Comparison of ENCODE assay signal across 14 mouse cellular contexts in the genomic region with DNA sequence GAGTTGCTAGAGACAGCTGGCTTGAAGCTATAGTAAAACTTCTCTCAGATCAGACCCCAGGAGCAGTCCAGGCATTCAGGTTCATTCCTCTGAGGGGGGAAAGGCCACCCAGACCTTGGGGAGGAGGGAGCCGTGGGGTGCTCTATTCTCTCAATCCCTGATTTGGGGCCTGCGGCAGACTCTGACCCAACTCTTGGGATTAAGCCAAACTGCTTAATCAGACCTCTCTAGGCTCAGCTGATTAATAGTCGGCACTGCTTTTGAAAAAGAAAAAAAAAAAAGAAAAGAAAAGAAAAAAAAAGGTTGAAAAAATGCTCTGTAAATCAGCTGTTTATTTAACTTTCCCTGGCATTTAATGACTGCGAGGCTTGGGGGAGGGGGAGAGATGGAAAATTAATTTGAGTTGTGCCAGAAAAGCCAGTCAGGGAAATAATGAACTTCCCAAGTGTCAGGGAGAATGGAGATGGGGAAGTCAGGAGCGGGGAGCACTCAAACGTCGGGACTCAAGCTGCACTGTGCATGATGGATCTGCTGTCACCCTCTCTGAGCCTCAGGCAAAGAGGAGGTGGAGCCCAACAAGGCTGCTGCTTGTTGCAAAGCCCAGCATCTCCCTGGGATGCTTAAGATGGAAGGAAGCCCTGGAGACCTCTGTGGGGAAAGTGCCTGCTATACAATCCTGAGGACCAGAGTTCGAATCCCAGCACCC.
A peak's percentile ranks its signal among the peaks of the same experiment; 100 is the strongest.
DNase-seq lines count a peak whose midpoint lies in the region; ATAC-seq and TF ChIP-seq lines count a peak whose summit lies in the region.
"Had no signal": no experiment of that assay in that cellular context is flagged by ENCODE, and none has a peak within 500 bp of the region (broad histone marks: within the 10 kb centered on the region; RNA-seq: fewer than 3 reads in every experiment).

No protein-coding gene starts in this region.

- no peak for TF ChIP-seq CTCF in layer of hippocampus, adult 2 months (conservative IDR thresholded peaks at IDR 0.05)

- H3K9me3 ChIP-seq in midbrain, embryonic 14.5 days (ENCODE audit: control insufficient read depth, low read length): no peaks in the 10 kb centered on the region
- H3K9me3 ChIP-seq in midbrain, embryonic 10.5 days (replicated peaks): no peaks in the 10 kb centered on the region
- H3K9me3 ChIP-seq in forebrain, embryonic 13.5 days (replicated peaks): no peaks in the 10 kb centered on the region
- no peaks in the 10 kb centered on the region for H3K9me3 ChIP-seq in hindbrain, embryonic 13.5 days
- no peaks in the 10 kb centered on the region for H3K9me3 ChIP-seq in neural tube, embryonic 15.5 days (replicated peaks)
- H3K9me3 ChIP-seq: heart, embryonic 15.5 days had no signal

- H3K4me2 ChIP-seq in midbrain, embryonic 14.5 days (ENCODE audit: low read length): no peak overlapping the region
- H3K4me2 ChIP-seq in forebrain, embryonic 13.5 days: no peak overlapping the region
- no peak overlapping the region for H3K4me2 ChIP-seq in hindbrain, embryonic 13.5 days
- H3K4me2 ChIP-seq in neural tube, embryonic 15.5 days: no peak overlapping the region
- H3K4me2 ChIP-seq: heart, embryonic 15.5 days; liver, embryonic 11.5 days had no signal

- no peaks in the 10 kb centered on the region for H3K27me3 ChIP-seq in midbrain, embryonic 14.5 days (ENCODE audit: control insufficient read depth, insufficient read depth, low read length)
- H3K27me3 ChIP-seq in midbrain, embryonic 10.5 days (ENCODE audit: low read depth, poor library complexity, severe bottlenecking): peaks cover 3% of the 10 kb centered on the region; the same call in 1 of the 2 replicates
- H3K27me3 ChIP-seq in forebrain, embryonic 13.5 days: peaks cover 26% of the 10 kb centered on the region; the same call in 1 of the 2 replicates
- peaks cover 28% of the 10 kb centered on the region for H3K27me3 ChIP-seq in hindbrain, embryonic 13.5 days
- H3K27me3 ChIP-seq in neural tube, embryonic 15.5 days (replicated peaks): 0 out of 2 replicates have a peak, but pooled peaks cover 2% of the 10 kb centered on the region

- H3K4me1 ChIP-seq in midbrain, embryonic 14.5 days (ENCODE audit: control insufficient read depth, insufficient read depth, low read length): no peaks in the 10 kb centered on the region
- peaks cover 18% of the 10 kb centered on the region for H3K4me1 ChIP-seq in midbrain, embryonic 10.5 days
- H3K4me1 ChIP-seq in forebrain, embryonic 13.5 days: peaks cover 33% of the 10 kb centered on the region
- H3K4me1 ChIP-seq in hindbrain, embryonic 13.5 days (replicated peaks): peaks cover 21% of the 10 kb centered on the region
- H3K4me1 ChIP-seq in neural tube, embryonic 15.5 days: peaks cover 15% of the 10 kb centered on the region
- H3K4me1 ChIP-seq: heart, embryonic 15.5 days had no signal

- ATAC-seq in midbrain, embryonic 14.5 days (ENCODE audit: low FRiP score, low TSS enrichment): no peak
- ATAC-seq in forebrain, embryonic 13.5 days: peak; percentile 64; the same call in 1 of the 2 replicates
- no peak for ATAC-seq in hindbrain, embryonic 13.5 days (ENCODE audit: low FRiP score)
- ATAC-seq in neural tube, embryonic 15.5 days (ENCODE audit: low FRiP score): no peak
- ATAC-seq: activated CD4-positive, CD25-positive, alpha-beta regulatory T cell, adult 4 months; inflammation-experienced regulatory T-cells, adult 6 months; lung, postnatal 0 days had no signal

- H3K4me3 ChIP-seq in midbrain, embryonic 14.5 days (replicated peaks; ENCODE audit: low read depth, low read length): no peak overlapping the region
- H3K4me3 ChIP-seq in midbrain, embryonic 10.5 days: no peak overlapping the region
- H3K4me3 ChIP-seq in forebrain, embryonic 13.5 days: no peak overlapping the region
- H3K4me3 ChIP-seq in hindbrain, embryonic 13.5 days: no peak overlapping the region
- no peak overlapping the region for H3K4me3 ChIP-seq in neural tube, embryonic 15.5 days (replicated peaks)
- no peak overlapping the region for H3K4me3 ChIP-seq in layer of hippocampus, adult 2 months
- H3K4me3 ChIP-seq: heart, embryonic 15.5 days had no signal

- no peaks in the 10 kb centered on the region for H3K36me3 ChIP-seq in midbrain, embryonic 14.5 days (ENCODE audit: control insufficient read depth, insufficient read depth, low read length)
- H3K36me3 ChIP-seq in midbrain, embryonic 10.5 days: no peaks in the 10 kb centered on the region
- no peaks in the 10 kb centered on the region for H3K36me3 ChIP-seq in forebrain, embryonic 13.5 days (ENCODE audit: poor library complexity, severe bottlenecking)
- no peaks in the 10 kb centered on the region for H3K36me3 ChIP-seq in hindbrain, embryonic 13.5 days
- no peaks in the 10 kb centered on the region for H3K36me3 ChIP-seq in neural tube, embryonic 15.5 days
- H3K36me3 ChIP-seq: heart, embryonic 15.5 days had no signal

- DNase-seq in midbrain, embryonic 14.5 days: peak; percentile 46
- DNase-seq in midbrain, embryonic 10.5 days (ENCODE audit: low spot score): no peak
- no peak for DNase-seq in left cerebral cortex, adult 8-10 months (ENCODE audit: low spot score in 2 of 2)
- DNase-seq in layer of hippocampus, adult 2 months (ENCODE audit: low spot score in 2 of 2): no peak
- DNase-seq: heart, adult 11 months; thymus, adult 2 months had no signal

- 0 out of 2 replicates have a peak overlapping the region, but pooled peaks have one; percentile 15 for H3K27ac ChIP-seq in midbrain, embryonic 14.5 days (replicated peaks; ENCODE audit: low read depth, low read length)
- H3K27ac ChIP-seq in midbrain, embryonic 10.5 days (replicated peaks): no peak overlapping the region
- no peak overlapping the region for H3K27ac ChIP-seq in forebrain, embryonic 13.5 days
- H3K27ac ChIP-seq in hindbrain, embryonic 13.5 days: peak overlapping the region; percentile 56
- H3K27ac ChIP-seq in neural tube, embryonic 15.5 days (replicated peaks): 0 out of 2 replicates have a peak overlapping the region, but pooled peaks have one; percentile 7
- H3K27ac ChIP-seq in layer of hippocampus, adult 2 months: no peak overlapping the region
- H3K27ac ChIP-seq: heart, embryonic 15.5 days had no signal

- H3K9ac ChIP-seq in midbrain, embryonic 14.5 days (replicated peaks; ENCODE audit: low read length): no peak overlapping the region
- H3K9ac ChIP-seq in forebrain, embryonic 13.5 days: no peak overlapping the region
- no peak overlapping the region for H3K9ac ChIP-seq in hindbrain, embryonic 13.5 days
- H3K9ac ChIP-seq in neural tube, embryonic 15.5 days (replicated peaks): no peak overlapping the region
- H3K9ac ChIP-seq: heart, embryonic 15.5 days had no signal

- 34% methylated on average over 8 of the region's 8 CpGs for WGBS in midbrain, embryonic 14.5 days
- WGBS in midbrain, embryonic 10.5 days: 64% methylated on average over 8 of the region's 8 CpGs
- WGBS in forebrain, embryonic 13.5 days: 18% methylated on average over 8 of the region's 8 CpGs
- WGBS in hindbrain, embryonic 13.5 days: 33% methylated on average over 8 of the region's 8 CpGs
- 21% methylated on average over 8 of the region's 8 CpGs for WGBS in neural tube, embryonic 15.5 days

Comparison
In these comparisons a context has a peak if more than half of its experiments do, and no peak if none do; other contexts are left out.
1. H3K27ac ChIP-seq: peak in midbrain, embryonic 14.5 days (single experiment), hindbrain, embryonic 13.5 days (single experiment) and neural tube, embryonic 15.5 days (single experiment); none in midbrain, embryonic 10.5 days (single experiment), forebrain, embryonic 13.5 days (single experiment) and layer of hippocampus, adult 2 months (single experiment).